Mouse (Mus musculus) frontal cortex, adult (tissue): ENCODE data around the gene Mamstr.

Experiments used
- ATAC-seq: cut with Nextera tagmentation; 2 replicates; pipeline ENCODE4 v1.9.2; 2017; ENCODE audit warnings: mild to moderate bottlenecking, moderate library complexity, mixed read lengths; ENCODE audit not compliant: low TSS enrichment

Gene Mamstr

GRCm38 (mm10) chr7:45628364-45629294 lies 11.1 kb upstream of the Mamstr start:
- peak; percentile 68; the same call in 1 of the 2 replicates for ATAC-seq

- no peak for ATAC-seq
These were observed 9.5 kb upstream of the Mamstr start for GRCm38 (mm10) chr7:45630064-45630907.

GRCm38 (mm10) chr7:45632499-45632898 lies 7.3 kb upstream of the Mamstr start:
- 0 out of 2 replicates have a peak, but pooled peaks have one; percentile 31 for ATAC-seq

- no peak for ATAC-seq
These were observed 4.7 kb upstream of the Mamstr start for GRCm38 (mm10) chr7:45634946-45635681.

- ATAC-seq, result no peak
These were observed 3.8 kb upstream of the Mamstr start for GRCm38 (mm10) chr7:45635711-45636688.

GRCm38 (mm10) chr7:45637710-45638109 lies 2.1 kb upstream of the Mamstr start:
- no peak for ATAC-seq

- peak; percentile 92 for ATAC-seq
These were observed 965 bp upstream of the Mamstr start for GRCm38 (mm10) chr7:45638623-45639401.

GRCm38 (mm10) chr7:45640191-45640957 lies 597 bp downstream of the Mamstr start:
- ATAC-seq, result no peak

- ATAC-seq, result no peak
These were observed 1.7 kb downstream of the Mamstr start for GRCm38 (mm10) chr7:45641391-45642040.

GRCm38 (mm10) chr7:45642083-45642482 lies 2.3 kb downstream of the Mamstr start:
- no peak for ATAC-seq

- no peak for ATAC-seq
These were observed 2.9 kb downstream of the Mamstr start for GRCm38 (mm10) chr7:45642503-45643255.

GRCm38 (mm10) chr7:45643441-45644178 lies 3.8 kb downstream of the Mamstr start:
- ATAC-seq, result peak; percentile 77

GRCm38 (mm10) chr7:45644183-45644582 lies 4.4 kb downstream of the Mamstr start:
- peak; percentile 65 for ATAC-seq

GRCm38 (mm10) chr7:45644872-45645590 lies 5.3 kb downstream of the Mamstr start:
- ATAC-seq, result no peak

- no peak for ATAC-seq
These were observed 5.8 kb downstream of the Mamstr start for GRCm38 (mm10) chr7:45645591-45645971.

GRCm38 (mm10) chr7:45646671-45647070 lies 6.9 kb downstream of the Mamstr start:
- ATAC-seq, result no peak
